Mouse (Mus musculus): ENCODE measurements at regions not wholly inside any gene's neighbourhood (a gene's known extent, or its start where the extent isn't known, plus 50 kb on each side); places are given as distances from the start of the nearest gene placed in this dataset.

DNA sequence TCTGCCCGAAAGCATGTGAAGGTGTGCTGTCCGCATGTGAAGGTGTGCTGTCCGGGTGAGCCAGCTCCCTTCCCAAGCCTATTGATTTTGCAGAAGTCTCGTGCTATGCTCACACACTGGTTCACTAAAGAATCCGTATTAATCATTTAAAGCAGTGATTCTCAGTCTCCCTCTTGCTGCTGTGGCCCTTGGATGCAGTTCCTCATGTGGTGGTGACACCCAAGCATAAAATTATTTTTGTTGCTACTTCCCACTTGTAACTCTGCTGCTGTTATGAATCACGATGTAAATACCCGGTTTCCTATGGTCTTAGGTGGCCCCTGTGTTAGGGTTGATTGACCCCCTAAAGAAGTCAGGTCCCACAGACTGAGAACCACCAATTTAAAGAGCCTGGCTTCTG lies 55.7 kb upstream of the Emb start:
- no peak for DNase-seq (ENCODE audit: low read depth, low spot score)

DNA sequence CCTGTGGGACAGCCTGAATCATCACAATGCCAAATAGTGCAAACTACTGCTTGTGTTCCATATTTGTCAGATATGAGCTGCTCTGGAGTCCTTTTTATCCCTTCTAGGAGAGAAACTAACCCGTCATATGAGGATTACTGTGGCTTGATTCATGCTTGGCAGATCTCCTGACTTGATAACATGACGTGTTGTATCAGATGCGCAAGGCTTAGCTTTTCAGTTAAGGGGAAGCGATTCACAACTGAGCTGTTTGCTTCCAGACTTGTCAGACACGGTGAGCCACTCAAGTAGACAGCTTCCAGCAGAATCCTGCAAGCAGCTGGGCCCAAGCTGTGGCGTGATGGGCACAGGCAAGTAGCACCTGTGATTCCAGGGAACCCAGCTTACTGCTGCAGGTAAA lies 64.5 kb upstream of the Emb start:
- no peak for DNase-seq (ENCODE audit: low read depth, low spot score)

DNA sequence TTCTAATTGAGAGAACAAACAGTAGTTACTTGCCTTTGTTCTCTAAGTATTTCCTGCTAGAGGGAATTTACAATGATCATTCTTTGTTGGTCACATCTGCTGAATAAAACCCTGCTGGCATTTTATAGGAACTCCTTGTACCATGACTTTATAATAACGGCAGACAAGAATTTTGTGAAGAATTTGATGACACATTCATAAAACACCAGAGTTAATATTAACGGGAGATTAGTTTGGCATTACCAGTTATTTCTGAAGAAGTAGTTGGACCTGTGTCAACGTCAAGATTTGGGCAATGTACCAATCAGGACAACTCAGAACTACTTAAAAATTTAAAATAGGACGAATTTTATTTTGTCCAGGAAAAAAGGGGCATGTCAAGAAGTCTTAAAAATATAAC lies 65.1 kb upstream of the Emb start:
- DNase-seq (ENCODE audit: low read depth, low spot score): no peak

DNA sequence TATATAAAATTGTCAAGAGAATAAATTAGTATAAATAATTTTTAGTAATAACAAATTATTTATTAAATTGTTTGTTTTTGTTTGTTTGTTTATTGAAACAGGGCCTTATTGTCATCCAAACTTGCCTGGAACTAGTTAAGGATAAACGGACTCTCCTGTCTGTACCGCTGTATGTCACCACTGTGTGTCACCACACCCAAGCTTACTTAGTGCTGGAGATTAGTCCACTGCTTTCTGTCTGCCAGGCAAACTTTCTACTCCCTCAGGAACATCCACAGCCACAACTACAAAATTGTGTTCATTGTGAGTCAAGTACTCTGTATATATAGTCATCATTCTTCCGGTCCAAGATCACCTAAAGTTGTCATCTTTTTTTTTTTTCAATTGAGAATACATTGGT lies 74.0 kb upstream of the Emb start:
- no peak for DNase-seq (ENCODE audit: low read depth, low spot score)

DNA sequence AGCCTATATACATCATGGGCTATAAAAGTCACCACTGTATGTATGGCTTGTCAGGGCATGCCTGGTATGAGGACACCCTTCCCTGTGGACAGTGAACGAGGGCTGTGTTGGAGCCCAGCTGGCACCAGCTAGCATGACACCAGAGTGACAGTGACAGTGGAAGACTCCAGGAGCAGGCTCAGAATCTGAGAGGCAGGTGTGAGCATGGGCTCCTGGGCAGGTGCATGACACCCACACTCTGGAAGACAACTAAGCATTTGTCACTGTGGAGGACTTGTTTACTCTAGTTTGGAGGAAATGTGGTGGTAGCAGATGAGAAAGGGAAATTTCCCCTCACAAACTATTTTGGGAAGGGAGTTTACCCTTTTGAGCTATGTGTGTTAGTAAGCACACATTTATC lies 76.2 kb upstream of the Emb start:
- no peak for DNase-seq (ENCODE audit: low read depth, low spot score)

DNA sequence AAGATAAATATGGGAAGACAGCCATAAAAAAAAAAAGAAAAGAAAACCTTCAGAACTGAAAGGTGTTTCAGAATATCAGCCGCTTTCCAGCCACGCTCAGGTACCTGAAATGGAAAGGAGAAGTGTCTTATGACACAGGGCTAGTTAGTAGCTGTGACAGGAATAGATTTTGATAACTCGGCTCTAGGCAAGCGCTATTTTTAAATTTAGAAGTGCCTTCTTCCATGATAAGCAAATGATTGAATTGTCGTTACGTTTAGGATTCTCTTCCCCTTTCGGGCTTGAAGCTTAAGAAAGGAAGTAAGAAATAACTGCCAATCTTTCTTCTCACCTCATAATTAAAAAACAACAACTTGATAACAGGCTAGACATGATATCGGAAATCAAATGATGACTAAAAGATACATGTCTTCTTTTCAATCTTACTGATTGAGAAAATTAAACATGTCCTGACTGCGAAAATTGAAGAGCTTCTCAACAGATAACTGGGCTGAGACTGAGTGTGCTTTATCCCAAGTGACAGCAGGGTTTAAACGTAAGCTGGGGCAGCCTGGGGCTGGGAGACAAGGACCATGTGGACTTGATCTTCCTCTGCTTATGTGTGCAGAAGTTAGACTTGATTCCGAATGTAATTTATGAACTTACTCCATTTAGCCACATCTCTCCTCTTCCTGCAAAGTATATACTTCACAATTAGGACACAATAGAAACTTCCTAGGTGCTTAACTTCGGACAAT lies 80.4 kb upstream of the Emb start:
- no peak for DNase-seq (ENCODE audit: low read depth, low spot score)

DNA sequence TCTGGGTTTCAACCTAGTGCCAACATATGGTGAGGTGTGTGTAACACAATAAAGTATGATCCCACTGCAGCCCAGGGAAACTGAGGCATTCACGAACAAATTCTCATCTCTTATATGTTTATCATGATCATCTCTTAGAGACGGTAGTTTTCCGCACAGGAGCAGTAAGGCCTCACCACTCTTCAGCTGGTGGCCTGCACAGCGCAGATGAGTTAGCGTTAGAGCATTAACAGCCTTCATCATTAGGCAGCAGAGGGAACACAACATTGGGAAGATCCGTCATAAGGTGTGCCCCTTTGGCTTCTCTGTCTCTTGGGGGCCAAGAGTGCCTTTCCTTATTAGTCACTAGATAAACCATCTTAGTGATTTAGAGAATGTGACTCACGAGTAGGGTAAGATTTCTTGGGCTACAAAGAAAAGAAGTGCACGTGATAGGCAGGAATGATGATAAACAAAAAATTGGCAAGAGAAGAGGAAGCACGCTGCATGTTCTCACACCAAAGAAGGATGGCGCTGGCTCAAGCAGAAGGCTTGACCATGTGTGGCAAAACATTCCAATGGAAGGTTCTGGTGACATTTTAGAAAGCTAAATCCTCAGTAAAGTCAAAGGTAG lies 81.1 kb upstream of the Emb start:
- no peak for DNase-seq (ENCODE audit: low read depth, low spot score)

DNA sequence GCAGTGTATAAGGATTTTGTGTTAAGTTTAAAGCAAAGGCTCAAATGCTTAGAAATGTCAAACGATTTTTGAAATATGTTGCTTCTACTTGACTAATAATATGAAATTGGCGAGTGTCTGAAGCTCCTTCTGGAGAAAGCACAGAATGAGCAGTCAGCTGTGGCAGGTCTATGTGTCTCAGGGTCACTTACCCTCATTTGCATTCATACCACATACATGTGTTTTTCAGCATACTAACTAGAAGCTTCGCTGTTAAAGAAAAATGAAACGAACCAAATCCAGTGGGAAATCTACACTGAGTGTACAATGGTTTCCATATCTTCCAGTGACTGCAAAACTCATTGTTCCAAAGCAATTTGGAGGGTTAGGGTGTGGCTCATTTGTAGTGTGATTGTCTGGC lies 88.7 kb upstream of the Emb start:
- no peak for DNase-seq (ENCODE audit: low read depth, low spot score)

DNA sequence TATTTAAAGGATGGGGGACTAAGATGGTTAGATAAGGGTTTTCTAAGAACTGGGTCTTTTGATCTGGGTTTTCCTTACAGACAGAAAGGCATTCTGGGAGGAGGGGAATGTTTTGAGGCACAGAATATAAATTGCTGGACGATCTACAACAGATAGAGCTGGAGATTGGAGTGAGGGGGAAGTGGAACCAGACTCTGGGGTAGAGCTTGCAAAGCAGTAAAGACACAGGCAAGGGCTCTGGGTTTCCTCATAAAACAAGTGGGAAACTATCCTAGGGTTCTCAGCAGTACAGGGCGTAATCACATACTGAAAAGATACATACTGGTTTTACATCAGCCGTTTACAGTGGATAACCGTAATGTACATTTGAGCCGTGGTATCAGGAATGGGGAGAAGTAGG lies 89.5 kb upstream of the Parp8 start:
- DNase-seq (ENCODE audit: low read depth, low spot score): no peak

DNA sequence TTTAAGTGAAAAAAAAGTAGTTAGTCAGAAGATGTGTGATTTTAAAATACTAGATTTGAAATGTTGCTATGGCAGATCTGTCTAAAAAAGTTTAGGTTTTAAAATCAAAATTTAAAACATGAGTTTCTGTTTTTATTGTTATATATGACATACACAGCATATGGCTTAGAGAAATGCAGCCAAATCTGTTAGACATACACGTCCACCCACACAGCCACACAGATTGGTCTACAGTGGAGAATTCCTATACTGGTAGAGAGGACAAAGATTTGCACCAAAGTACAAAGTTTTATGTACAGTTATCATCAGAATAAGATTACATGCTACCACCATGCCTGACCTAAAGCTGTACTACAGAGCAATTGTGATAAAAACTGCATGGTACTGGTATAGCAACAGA lies 87.1 kb upstream of the Parp8 start:
- DNase-seq (ENCODE audit: low read depth, low spot score): no peak

DNA sequence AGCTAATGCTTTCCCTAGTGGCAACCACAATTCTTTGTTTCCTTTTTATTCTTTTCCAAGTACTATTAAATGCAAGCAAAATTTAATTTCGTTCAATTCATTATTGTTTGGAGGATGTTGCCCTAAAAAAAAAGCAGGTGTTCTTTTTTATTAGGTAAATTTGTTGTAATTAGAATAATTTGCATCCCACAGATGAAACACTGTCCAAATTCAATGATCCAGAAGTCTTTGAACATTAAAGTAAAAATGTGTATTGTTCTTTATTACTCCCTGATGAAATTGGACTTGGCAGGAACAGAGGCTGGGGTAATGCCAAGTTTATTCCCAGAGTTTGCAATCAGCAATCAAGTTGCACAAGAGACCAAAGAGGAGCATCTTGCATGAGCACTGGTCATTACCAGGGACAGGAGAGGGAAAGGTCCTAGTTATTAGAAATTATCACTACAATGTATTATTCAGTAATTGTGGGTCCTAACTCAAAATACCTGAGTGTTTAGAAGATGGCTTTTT lies 79.9 kb upstream of the Parp8 start:
- no peak for DNase-seq (ENCODE audit: low read depth, low spot score)

DNA sequence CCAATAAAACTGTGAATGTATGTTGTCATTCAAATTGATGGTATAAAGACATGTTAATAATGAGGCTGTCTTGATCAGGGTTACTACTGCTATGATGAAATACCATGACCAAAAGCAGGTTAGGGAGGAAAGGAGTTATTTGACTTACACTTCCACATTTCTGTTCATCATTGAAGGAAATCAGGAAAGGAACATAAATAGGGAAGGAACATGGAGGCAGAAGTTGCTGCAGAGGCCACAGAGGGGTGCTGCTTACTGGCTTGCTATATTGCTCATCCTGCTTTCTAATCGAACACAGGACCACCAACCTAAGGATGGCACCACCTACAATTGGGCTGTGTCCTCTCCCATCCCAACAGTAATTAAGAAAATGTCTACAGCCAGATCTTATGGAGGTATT lies 69.4 kb upstream of the Parp8 start:
- no peak for DNase-seq (ENCODE audit: low read depth, low spot score)

DNA sequence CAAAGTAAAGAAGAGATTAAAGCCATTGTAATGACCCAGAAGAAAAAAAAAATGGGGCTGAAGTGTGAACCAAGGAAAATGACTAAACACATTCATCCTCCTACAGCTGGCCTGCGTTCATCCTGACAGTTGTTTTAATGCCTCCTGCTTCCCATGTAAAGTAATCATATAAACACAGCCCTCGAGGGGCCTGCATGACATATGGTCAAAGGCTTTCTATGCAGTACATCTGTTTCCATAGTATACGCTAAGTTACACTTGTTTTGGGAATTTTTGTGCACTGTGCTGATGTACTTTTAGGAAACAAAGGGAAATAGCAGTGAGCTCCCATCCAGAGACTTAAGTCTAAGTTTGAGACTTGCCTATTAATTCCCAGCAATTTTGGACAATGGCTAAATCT lies 63.3 kb upstream of the Parp8 start:
- DNase-seq (ENCODE audit: low read depth, low spot score): peak; percentile 5

DNA sequence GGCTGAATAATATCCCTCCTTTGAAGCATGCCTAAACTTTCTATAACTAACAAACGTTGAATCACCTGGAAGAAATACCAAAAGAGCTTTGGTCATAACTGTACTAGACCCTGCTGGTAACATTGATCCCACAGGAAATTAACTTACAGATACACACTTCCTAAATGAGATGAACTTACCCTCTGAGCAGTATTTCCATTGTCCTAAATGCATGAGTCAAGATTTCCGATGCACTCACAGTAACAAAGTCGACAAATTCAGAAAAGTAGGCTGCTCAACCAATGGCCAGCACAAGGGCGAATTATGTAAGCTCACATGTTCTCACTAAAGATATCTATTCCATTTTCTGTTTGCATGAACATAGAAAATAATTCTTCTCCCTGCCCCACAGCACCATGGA lies 57.4 kb upstream of the Parp8 start:
- DNase-seq (ENCODE audit: low read depth, low spot score): no peak

DNA sequence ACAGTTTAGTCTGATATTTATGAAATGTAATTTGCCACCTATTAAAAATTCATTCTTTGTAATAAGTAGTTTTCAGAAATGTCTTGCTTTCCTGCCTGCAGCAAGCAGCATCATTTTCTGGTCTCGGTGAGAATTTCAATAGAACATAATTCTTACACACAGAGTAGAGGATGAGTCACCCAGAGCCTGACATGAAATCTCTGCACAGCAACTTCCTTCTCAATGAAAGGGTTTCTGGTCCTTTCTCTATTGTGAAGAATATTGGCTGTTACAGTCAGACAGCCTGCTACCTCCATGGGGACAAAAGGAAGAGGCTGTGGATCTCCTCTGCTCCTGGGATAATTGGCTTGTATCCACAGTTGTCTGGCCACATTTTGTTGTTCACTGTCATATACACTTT lies 54.0 kb upstream of the Parp8 start:
- DNase-seq (ENCODE audit: low read depth, low spot score): no peak

Data from mesoderm, embryonic 11.5 days (tissue).